Mouse (Mus musculus): ENCODE results near the gene Gm21093. TPM values are rescaled to one million over a fixed set of nuclear protein-coding genes. Genes with fewer than 3 reads are reported as not detected.
"Not testable (repeated sequence)": the region's sequence is repeated elsewhere in the genome, so short reads cannot be mapped to it uniquely, and the experiment has no call there.

Gene Gm21093
- not detected in 2 replicates for total RNA-seq (2014; fragmentation: Nextera tagmentation)
- not detected in 2 replicates for total RNA-seq (2017)
- 0.04 TPM in 1 of 2 replicates, not detected in the other for polyA plus RNA-seq (2012)

DNA sequence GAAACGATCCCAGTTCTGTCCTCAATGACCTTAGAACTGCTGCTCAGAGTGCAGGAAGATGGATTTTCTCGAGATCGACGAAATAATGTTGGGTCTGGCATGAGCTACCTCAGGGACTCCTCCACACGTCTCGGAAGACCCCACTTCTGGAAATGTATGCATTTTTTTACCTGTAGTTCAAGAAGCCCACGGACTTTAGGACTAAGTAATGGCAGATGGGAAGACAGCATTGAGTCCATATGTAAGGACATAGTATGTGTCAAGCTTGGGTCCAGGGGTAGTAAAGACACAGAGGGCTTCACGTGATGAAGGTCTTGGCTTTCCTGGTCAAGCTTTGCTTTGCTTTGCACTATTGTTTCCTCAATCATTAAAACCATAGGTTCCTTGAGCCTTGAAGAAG, at the start of gene Gm21093:
Gene Gm21093, minus strand, starts transcription at position 101 of the 400 bp plus-strand sequence.
- H3K4me3 ChIP-seq (ENCODE audit: low read depth, low read length); H3K27me3 ChIP-seq (ENCODE audit: insufficient read depth, low read length); DNase-seq (ENCODE audit: low spot score); H3K36me3 ChIP-seq (replicated peaks); ATAC-seq (ENCODE audit: extremely low read depth, insufficient number of reproducible peaks, low FRiP score, poor library complexity, severe bottlenecking); H3K9me3 ChIP-seq (replicated peaks); H3K4me1 ChIP-seq (ENCODE audit: insufficient read depth, low read depth, low read length): not testable (repeated sequence)

Other genes with a start within 250 kb of the Gm21093 start
- not detected in 2 replicates for gene Gm21541, start 131.1 kb downstream of the Gm21093 start, total RNA-seq (2014; fragmentation: Nextera tagmentation)
- not detected in 2 replicates for gene Gm21541, start 131.1 kb downstream of the Gm21093 start, total RNA-seq (2017)
- gene Gm21541, start 131.1 kb downstream of the Gm21093 start, polyA plus RNA-seq (2012), result not detected in 2 replicates
- 0.98 TPM in 1 of 2 replicates, not detected in the other for gene Gm20878, start 93.2 kb downstream of the Gm21093 start, total RNA-seq (2014; fragmentation: Nextera tagmentation)
- 0.44 TPM in 1 of 2 replicates, not detected in the other for gene Gm20878, start 93.2 kb downstream of the Gm21093 start, total RNA-seq (2017)
- 0.43 TPM in 1 of 2 replicates, not detected in the other for gene Gm20878, start 93.2 kb downstream of the Gm21093 start, polyA plus RNA-seq (2012)
- gene Fam205a4, start 68.7 kb downstream of the Gm21093 start, total RNA-seq (2014; fragmentation: Nextera tagmentation), result not detected in 2 replicates
- not detected in 2 replicates for gene Fam205a4, start 68.7 kb downstream of the Gm21093 start, total RNA-seq (2017)
- not detected in 2 replicates for gene Fam205a4, start 68.7 kb downstream of the Gm21093 start, polyA plus RNA-seq (2012)
- not detected in 2 replicates for gene Gm3893, start 56.5 kb upstream of the Gm21093 start, total RNA-seq (2014; fragmentation: Nextera tagmentation)
- not detected in 2 replicates for gene Gm3893, start 56.5 kb upstream of the Gm21093 start, total RNA-seq (2017)
- gene Gm3893, start 56.5 kb upstream of the Gm21093 start, polyA plus RNA-seq (2012), result not detected in 2 replicates
- not detected in 2 replicates for gene Gm13304, start 80.1 kb upstream of the Gm21093 start, total RNA-seq (2014; fragmentation: Nextera tagmentation)
- 0.16 TPM in 1 of 2 replicates, not detected in the other for gene Gm13304, start 80.1 kb upstream of the Gm21093 start, total RNA-seq (2017)
- not detected in 2 replicates for gene Gm13304, start 80.1 kb upstream of the Gm21093 start, polyA plus RNA-seq (2012)
- gene Gm13306, start 118.7 kb upstream of the Gm21093 start, total RNA-seq (2014; fragmentation: Nextera tagmentation), result not detected in 2 replicates
- gene Gm13306, start 118.7 kb upstream of the Gm21093 start, total RNA-seq (2017), result not detected in 2 replicates
- gene Gm13306, start 118.7 kb upstream of the Gm21093 start, polyA plus RNA-seq (2012), result not detected in 2 replicates
- gene Gm13305, start 133.9 kb upstream of the Gm21093 start, total RNA-seq (2014; fragmentation: Nextera tagmentation), result not detected in 2 replicates
- gene Gm13305, start 133.9 kb upstream of the Gm21093 start, total RNA-seq (2017), result 0.05 TPM in 1 of 2 replicates, not detected in the other
- gene Gm13305, start 133.9 kb upstream of the Gm21093 start, polyA plus RNA-seq (2012), result not detected in 2 replicates
- gene Gm10600, start 205.9 kb upstream of the Gm21093 start, total RNA-seq (2014; fragmentation: Nextera tagmentation), result not detected in 2 replicates
- gene Gm10600, start 205.9 kb upstream of the Gm21093 start, total RNA-seq (2017), result not detected in 2 replicates
- not detected in 2 replicates for gene Gm10600, start 205.9 kb upstream of the Gm21093 start, polyA plus RNA-seq (2012)
- gene Ccl21b, start 221.0 kb upstream of the Gm21093 start, total RNA-seq (2014; fragmentation: Nextera tagmentation), result not detected in 2 replicates
- gene Ccl21b, start 221.0 kb upstream of the Gm21093 start, total RNA-seq (2017), result not detected in 2 replicates
- not detected in 2 replicates for gene Ccl21b, start 221.0 kb upstream of the Gm21093 start, polyA plus RNA-seq (2012)